ENCODE assay signal across 8 mouse cellular contexts in the genomic region with DNA sequence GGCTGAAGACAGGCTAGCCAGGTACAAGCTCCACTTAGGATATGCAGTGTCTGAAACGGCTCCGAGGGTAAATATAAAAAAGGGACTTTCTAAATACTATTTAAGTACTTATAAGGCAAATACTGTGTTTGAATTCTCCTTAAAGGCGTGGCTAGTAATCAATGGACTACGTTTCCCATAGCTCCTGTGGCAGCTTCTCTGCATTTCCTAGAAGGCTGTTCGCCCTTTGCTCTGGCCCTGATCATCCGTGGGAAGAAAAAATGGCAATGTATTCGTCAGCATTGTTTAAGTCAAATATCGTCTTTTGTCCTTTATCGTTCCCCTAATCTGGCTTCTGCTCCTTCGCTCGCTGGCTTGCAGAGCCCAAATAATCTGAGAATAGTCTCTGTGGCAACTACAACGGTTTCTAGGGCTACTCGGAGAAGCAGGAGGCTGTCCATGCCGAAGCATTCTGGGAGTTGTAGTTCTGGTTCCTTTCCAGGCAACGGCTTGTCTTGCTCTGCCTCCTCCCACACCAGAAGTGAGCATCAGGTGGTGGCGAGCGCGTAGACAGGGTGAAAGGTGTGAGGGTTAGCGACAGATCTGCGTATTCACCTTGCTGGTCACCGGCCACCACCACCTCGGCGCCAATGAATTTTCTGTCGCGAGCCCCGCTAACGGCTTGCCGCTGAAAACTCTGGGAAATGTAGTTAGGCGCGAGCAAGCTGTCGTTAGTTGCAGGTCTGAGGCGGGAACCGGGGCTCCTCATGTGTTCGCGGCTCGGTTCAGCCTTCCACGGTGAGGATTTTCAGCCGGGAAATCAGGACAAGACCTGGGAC. TPM values are rescaled to one million over a fixed set of nuclear protein-coding genes. Genes with fewer than 3 reads are reported as not detected.
DNase-seq lines count a peak whose midpoint lies in the region; ATAC-seq lines count a peak whose summit lies in the region.

No protein-coding gene starts in this region.

- H3K27ac ChIP-seq in hindbrain, embryonic 11.5 days (ENCODE audit: low read depth, low read length), result 0 out of 2 replicates have a peak overlapping the region, but pooled peaks have one; percentile 14
- H3K27ac ChIP-seq in lung, embryonic 16.5 days (ENCODE audit: low read length), result 0 out of 2 replicates have a peak overlapping the region, but pooled peaks have one; percentile 38

- H3K9ac ChIP-seq in hindbrain, embryonic 11.5 days (ENCODE audit: low read depth, low read length), result peak overlapping the region; percentile 56
- peak overlapping the region; percentile 77 for H3K9ac ChIP-seq in lung, embryonic 16.5 days (ENCODE audit: low read length)

- H3K27me3 ChIP-seq in hindbrain, embryonic 11.5 days (ENCODE audit: control insufficient read depth, insufficient read depth, low read length), result no peaks in the 10 kb centered on the region
- no peaks in the 10 kb centered on the region for H3K27me3 ChIP-seq in lung, embryonic 16.5 days (ENCODE audit: control insufficient read depth, insufficient read depth, low read depth, low read length)

- no peaks in the 10 kb centered on the region for H3K4me1 ChIP-seq in hindbrain, embryonic 11.5 days (replicated peaks; ENCODE audit: control insufficient read depth, insufficient read depth, low read length)
- H3K4me1 ChIP-seq in lung, embryonic 16.5 days (replicated peaks; ENCODE audit: control insufficient read depth, insufficient read depth, low read length), result peaks cover 8% of the 10 kb centered on the region

- peak overlapping the region; percentile 72 for H3K4me2 ChIP-seq in hindbrain, embryonic 11.5 days (replicated peaks; ENCODE audit: low read depth, low read length)
- H3K4me2 ChIP-seq in lung, embryonic 16.5 days (ENCODE audit: low read depth, low read length), result peak overlapping the region; percentile 95

- no peaks in the 10 kb centered on the region for H3K9me3 ChIP-seq in hindbrain, embryonic 11.5 days (ENCODE audit: control insufficient read depth, low read length)
- H3K9me3 ChIP-seq in lung, embryonic 16.5 days (ENCODE audit: control insufficient read depth, low read length), result no peaks in the 10 kb centered on the region

- peak; percentile 92 for ATAC-seq in frontal cortex, adult (ENCODE audit: low TSS enrichment)
- peak; percentile 89 for ATAC-seq in hindbrain, embryonic 11.5 days (ENCODE audit: low FRiP score)
- peak; percentile 91 for ATAC-seq in lung, embryonic 16.5 days (ENCODE audit: low read depth)

- WGBS in hindbrain, embryonic 11.5 days, result 4% methylated on average over 38 of the region's 38 CpGs
- WGBS in lung, embryonic 16.5 days, result 2% methylated on average over 38 of the region's 38 CpGs

- peak overlapping the region; percentile 50 for H3K4me3 ChIP-seq in hindbrain, embryonic 11.5 days (ENCODE audit: low read depth, low read length)
- peak overlapping the region; percentile 74 for H3K4me3 ChIP-seq in lung, embryonic 16.5 days (ENCODE audit: low read length)

- no peaks in the 10 kb centered on the region for H3K36me3 ChIP-seq in hindbrain, embryonic 11.5 days (ENCODE audit: control insufficient read depth, insufficient read depth, low read length)
- H3K36me3 ChIP-seq in lung, embryonic 16.5 days (ENCODE audit: control insufficient read depth, insufficient read depth, low read length), result no peaks in the 10 kb centered on the region

- peak; percentile 88 for DNase-seq in Muller cell, postnatal 12 days (ENCODE audit: inconsistent ontology term)
- peak; percentile 88 for DNase-seq in cerebellum, adult 9-10 months
- DNase-seq in hindbrain, embryonic 11.5 days (ENCODE audit: low spot score), result peak; percentile 87
- DNase-seq in layer of hippocampus, adult 9-11 months, result peak; percentile 83
- peak; percentile 38 for DNase-seq in ovary, postnatal 10 days (ENCODE audit: low spot score)
- DNase-seq in thymus, postnatal 0 days (ENCODE audit: low spot score), result peak; percentile 83

RNA-seq across cellular contexts. Expression of a gene that starts 10.9 kb away (rescaled TPM):
- 119 TPM in 2 replicates for polyA plus RNA-seq in hindbrain, embryonic 11.5 days (2014; fragmentation: Nextera tagmentation; extraction: Ambion mirVana)
- 92.8 and 93.7 TPM in 2 replicates for polyA plus RNA-seq in lung, embryonic 16.5 days (2015; fragmentation: Nextera tagmentation; extraction: Ambion mirVana)
- 36.7 and 40.5 TPM in 2 replicates for polyA plus RNA-seq in thymus, postnatal 0 days (2015; fragmentation: Nextera tagmentation; extraction: Ambion mirVana)

RNA-seq across cellular contexts. Expression of a gene that starts 34.2 kb away (rescaled TPM):
- polyA plus RNA-seq in hindbrain, embryonic 11.5 days (2014; fragmentation: Nextera tagmentation; extraction: Ambion mirVana), result 340 and 348 TPM in 2 replicates
- polyA plus RNA-seq in lung, embryonic 16.5 days (2015; fragmentation: Nextera tagmentation; extraction: Ambion mirVana), result 286 and 300 TPM in 2 replicates
- 298 and 312 TPM in 2 replicates for polyA plus RNA-seq in thymus, postnatal 0 days (2015; fragmentation: Nextera tagmentation; extraction: Ambion mirVana)

RNA-seq across cellular contexts. Expression of a gene that starts 35.9 kb away (rescaled TPM):
- 30.9 and 35.9 TPM in 2 replicates for polyA plus RNA-seq in hindbrain, embryonic 11.5 days (2014; fragmentation: Nextera tagmentation; extraction: Ambion mirVana)
- 5.9 and 7.2 TPM in 2 replicates for polyA plus RNA-seq in lung, embryonic 16.5 days (2015; fragmentation: Nextera tagmentation; extraction: Ambion mirVana)
- polyA plus RNA-seq in thymus, postnatal 0 days (2015; fragmentation: Nextera tagmentation; extraction: Ambion mirVana), result 0.95 and 1.1 TPM in 2 replicates

RNA-seq across cellular contexts. Expression of a gene that starts 47.6 kb away (rescaled TPM):
- polyA plus RNA-seq in hindbrain, embryonic 11.5 days (2014; fragmentation: Nextera tagmentation; extraction: Ambion mirVana), result 0.32 TPM in 1 of 2 replicates, not detected in the other
- 5.1 and 6.2 TPM in 2 replicates for polyA plus RNA-seq in lung, embryonic 16.5 days (2015; fragmentation: Nextera tagmentation; extraction: Ambion mirVana)
- polyA plus RNA-seq in thymus, postnatal 0 days (2015; fragmentation: Nextera tagmentation; extraction: Ambion mirVana), result 1.2 and 2.2 TPM in 2 replicates

Comparison
In these comparisons a context has a peak if more than half of its experiments do, and no peak if none do; other contexts are left out.
1. Peak in every context shown above with its lines: DNase-seq, ATAC-seq, H3K4me3 ChIP-seq and H3K27ac ChIP-seq.
2. DNase-seq: peak in every context shown above with its lines; median percentile 88 in Muller cell, postnatal 12 days; 88 in cerebellum, adult 9-10 months; 87 in hindbrain, embryonic 11.5 days; 83 in layer of hippocampus, adult 9-11 months; 83 in thymus, postnatal 0 days; 38 in ovary, postnatal 10 days.